Mouse (Mus musculus) neural tube, embryonic 14.5 days (tissue): ENCODE data around the gene Stx5a. TPM values are rescaled to one million over a fixed set of nuclear protein-coding genes. Genes with fewer than 3 reads are reported as not detected.

Source experiments
- ATAC-seq: fragments of 200-750 bp; cut with Nextera tagmentation; 2 replicates; pipeline ENCODE4 v1.8.0; 2017; ENCODE audit warnings: low read depth, mild to moderate bottlenecking, moderate TSS enrichment, moderate library complexity
- H3K27ac ChIP-seq: fragments of 300-500 bp; sonication (generic); 2 replicates; pipeline ENCODE4 v1.5.1; 2014; ENCODE audit warnings: low read depth, mild to moderate bottlenecking, control low read depth, low read length, moderate library complexity, mixed read lengths
- H3K27me3 ChIP-seq: fragments of 300-500 bp; sonication (generic); 2 replicates; pipeline ENCODE4 v1.6.1; 2014; ENCODE audit warnings: low read length; ENCODE audit not compliant: control insufficient read depth, insufficient read depth
- H3K36me3 ChIP-seq: fragments of 300-500 bp; sonication (generic); 2 replicates; pipeline ENCODE4 v1.6.1; 2014; ENCODE audit warnings: low read length, mixed read lengths; ENCODE audit not compliant: control insufficient read depth, insufficient read depth
- H3K4me1 ChIP-seq: fragments of 300-500 bp; sonication (generic); 2 replicates; pipeline ENCODE4 v1.6.1; 2014; ENCODE audit warnings: low read length; ENCODE audit not compliant: control insufficient read depth, insufficient read depth
- H3K4me2 ChIP-seq: fragments of 300-500 bp; sonication (generic); 2 replicates; pipeline ENCODE4 v1.6.1; 2014; ENCODE audit warnings: mild to moderate bottlenecking, low read depth, low read length, control low read depth
- H3K4me3 ChIP-seq: fragments of 300-500 bp; sonication (generic); 2 replicates; pipeline ENCODE4 v1.5.1; 2014; ENCODE audit warnings: low read depth, low read length, control low read depth, mixed read lengths
- H3K9ac ChIP-seq: fragments of 300-500 bp; sonication (generic); replicated peaks from 2 replicates; pipeline ENCODE4 v1.6.1; 2014; ENCODE audit warnings: low read depth, mild to moderate bottlenecking, control low read depth, low read length, mixed read lengths
- H3K9me3 ChIP-seq: fragments of 300-500 bp; sonication (generic); 2 replicates; pipeline ENCODE4 v1.6.1; 2016; ENCODE audit warnings: low read length; ENCODE audit not compliant: control insufficient read depth
- WGBS: fragments of 180-500 bp; shearing (Covaris S2); extraction: QIAGEN DNeasy Blood & Tissue Kit; methylation state at CpG from one replicate; pipeline ENCODE4 v1.1.7; 2014; 5-methylcytosine and 5-hydroxymethylcytosine counted together
- polyA plus RNA-seq: library from polyadenylated mRNA; unstranded; fragments of >200 nt; fragmentation: Nextera tagmentation; extraction: Ambion mirVana; gene quantifications from 2 replicates; pipeline ENCODE4 v1.2.1, GENCODE M21; 2014

The Stx5a gene
- polyA plus RNA-seq, 1 experiment from 2014 or later, result 115 TPM

DNA sequence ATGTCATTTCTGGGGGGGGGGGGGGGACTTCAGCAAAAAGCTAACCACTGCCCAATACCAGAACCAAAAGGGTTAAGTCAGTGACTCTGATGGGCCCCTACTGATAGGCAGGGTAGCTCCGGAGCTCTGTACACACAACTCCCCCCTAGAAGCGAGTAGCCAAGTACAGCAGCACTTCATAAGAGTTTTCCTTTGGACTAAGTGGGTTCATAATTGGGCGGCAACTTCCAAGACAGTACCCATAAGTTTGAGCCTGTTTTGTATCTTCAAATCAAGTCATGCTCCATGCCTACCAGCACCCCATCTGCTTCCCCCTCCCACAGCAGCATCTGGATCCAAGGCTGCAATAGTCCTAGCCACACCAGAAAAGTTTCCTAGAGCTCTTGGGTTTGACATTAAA, 14.4 kb downstream of the Stx5a start:
- Histone ChIP-seq H3K4me1 (peaks cover 15% of the 10 kb centered on the region), H3K4me2 (peak overlapping the region; percentile 79; the same call in 1 of the 2 replicates), H3K36me3 (peaks cover 22% of the 10 kb centered on the region), H3K4me3 (peak overlapping the region; percentile 97), H3K27me3 (no peaks in the 10 kb centered on the region; the same call in 1 of the 2 replicates), H3K9me3 (no peaks in the 10 kb centered on the region), H3K9ac (no peak overlapping the region), H3K27ac (no peak overlapping the region)
- ATAC-seq, result no peak
- WGBS, result 87% methylated on average over 3 of the region's 3 CpGs

- no peaks in the 10 kb centered on the region for H3K9me3 ChIP-seq
- H3K27ac ChIP-seq, result peak within 1 kb of the TSS; percentile 88
- H3K4me3 ChIP-seq, result peak within 1 kb of the TSS; percentile 97
- peak within 1 kb of the TSS; percentile 95 for H3K9ac ChIP-seq
- H3K27me3 ChIP-seq, result no peaks in the 10 kb centered on the region; the same call in 1 of the 2 replicates
- peaks cover 13% of the 10 kb centered on the region for H3K36me3 ChIP-seq
- WGBS, result under 1% methylated on average over 72 of the region's 75 CpGs
- ATAC-seq, result peak; percentile 94
- peak within 1 kb of the TSS; percentile 79 for H3K4me2 ChIP-seq
- H3K4me1 ChIP-seq, result peaks cover 15% of the 10 kb centered on the region
Observed at GRCm38 (mm10) chr19:8756635-8757387, 15.6 kb downstream of the Stx5a start, which contains the start of gene Nxf1. Gene Nxf1 (plus strand): TSS chr19:8757073.

- Histone ChIP-seq H3K9me3 (no peaks in the 10 kb centered on the region), H3K4me3 (peak overlapping the region; percentile 97), H3K36me3 (peaks cover 13% of the 10 kb centered on the region), H3K27ac (peak overlapping the region; percentile 88), H3K4me1 (peaks cover 15% of the 10 kb centered on the region), H3K4me2 (peak overlapping the region; percentile 79), H3K27me3 (no peaks in the 10 kb centered on the region; the same call in 1 of the 2 replicates), H3K9ac (peak overlapping the region; percentile 95)
- ATAC-seq, result no peak
- WGBS, result 5% methylated on average over 14 of the region's 14 CpGs
Observed at GRCm38 (mm10) chr19:8757471-8757998, 16.3 kb downstream of the Stx5a start.

GRCm38 (mm10) chr19:8758899-8759298, 17.7 kb downstream of the Stx5a start:
- no peak overlapping the region for H3K4me3 ChIP-seq
- H3K9ac ChIP-seq, result no peak overlapping the region
- H3K36me3 ChIP-seq, result peaks cover 20% of the 10 kb centered on the region
- H3K27me3 ChIP-seq, result no peaks in the 10 kb centered on the region; the same call in 1 of the 2 replicates
- whole genome bisulfite sequencing, result 95% methylated on average over 2 of the region's 2 CpGs
- H3K4me2 ChIP-seq, result no peak overlapping the region
- H3K9me3 ChIP-seq, result no peaks in the 10 kb centered on the region
- H3K27ac ChIP-seq, result no peak overlapping the region
- peaks cover 15% of the 10 kb centered on the region for H3K4me1 ChIP-seq
- no peak for ATAC-seq

DNA sequence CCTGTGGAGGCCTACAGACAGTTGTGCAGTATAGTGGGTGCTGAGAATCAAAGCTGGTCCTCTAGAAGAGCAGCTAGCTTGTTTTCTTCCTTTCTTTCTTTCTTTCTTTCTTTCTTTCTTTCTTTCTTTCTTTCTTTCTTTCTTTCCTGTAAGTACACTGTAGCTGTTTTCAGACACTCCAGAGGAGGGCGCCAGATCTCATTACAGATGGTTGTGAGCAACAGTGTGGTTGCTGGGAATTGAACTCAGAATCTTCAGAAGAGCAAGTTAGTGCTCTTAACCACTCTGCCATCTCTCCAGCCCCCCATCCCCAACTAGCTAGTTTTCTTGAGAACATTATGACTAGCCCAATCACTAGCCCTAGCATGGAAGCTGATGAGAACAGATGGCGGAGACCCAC, 19.5 kb downstream of the Stx5a start:
- Histone ChIP-seq H3K9ac (no peak overlapping the region), H3K27me3 (no peaks in the 10 kb centered on the region; the same call in 1 of the 2 replicates), H3K4me1 (peaks cover 14% of the 10 kb centered on the region), H3K36me3 (peaks cover 30% of the 10 kb centered on the region), H3K4me2 (no peak overlapping the region), H3K9me3 (peaks cover 5% of the 10 kb centered on the region), H3K27ac (no peak overlapping the region), H3K4me3 (no peak overlapping the region)
- 94% methylated on average over 2 of the region's 2 CpGs for WGBS
- ATAC-seq, result no peak

- Histone ChIP-seq H3K36me3 (peaks cover 55% of the 10 kb centered on the region), H3K4me2 (no peak overlapping the region), H3K27me3 (no peaks in the 10 kb centered on the region), H3K9ac (no peak overlapping the region), H3K4me3 (no peak overlapping the region), H3K9me3 (peaks cover 5% of the 10 kb centered on the region), H3K4me1 (peaks cover under 1% of the 10 kb centered on the region), H3K27ac (no peak overlapping the region)
- 96% methylated on average over 4 of the region's 4 CpGs for WGBS
- ATAC-seq, result no peak
Observed at GRCm38 (mm10) chr19:8763276-8763675, 22.1 kb downstream of the Stx5a start.

DNA sequence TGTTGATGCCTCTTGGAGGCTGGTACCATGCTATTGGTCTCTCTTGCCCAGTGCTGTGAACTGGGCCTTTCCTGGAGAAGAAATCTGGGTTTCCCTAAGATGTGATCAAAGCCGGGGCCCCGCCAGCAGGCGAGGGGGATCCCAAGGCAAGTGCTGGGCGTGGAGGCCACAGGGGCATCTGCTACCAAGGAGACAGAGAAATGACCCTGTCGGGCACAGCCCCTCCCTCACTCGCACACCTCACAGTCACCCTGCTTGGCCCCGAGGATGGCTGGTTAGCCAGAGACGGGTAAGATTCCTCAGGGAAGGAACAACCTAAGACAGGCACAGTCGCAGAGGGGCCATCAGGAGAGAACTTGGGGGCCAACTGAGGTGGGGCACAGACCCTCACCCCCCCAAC, 24.3 kb downstream of the Stx5a start:
- over 99% methylated on average over 9 of the region's 9 CpGs for WGBS
- H3K9ac ChIP-seq, result no peak overlapping the region

GRCm38 (mm10) chr19:8770567-8771270, 29.5 kb downstream of the Stx5a start, which contains the start of gene Tmem223:
Gene Tmem223 (plus strand): TSS chr19:8770996.
- peak; percentile 47; the same call in 1 of the 2 replicates for ATAC-seq

More for the DNA sequence above, 24.3 kb downstream of the Stx5a start:
- Histone ChIP-seq H3K4me2 (no peak overlapping the region), H3K4me1 (peaks cover 4% of the 10 kb centered on the region; the same call in 1 of the 2 replicates), H3K4me3 (no peak overlapping the region), H3K9me3 (peaks cover 5% of the 10 kb centered on the region), H3K27me3 (no peaks in the 10 kb centered on the region), H3K36me3 (peaks cover 76% of the 10 kb centered on the region), H3K27ac (no peak overlapping the region)
- no peak for ATAC-seq

More at GRCm38 (mm10) chr19:8770567-8771270, 29.5 kb downstream of the Stx5a start, which contains the start of gene Tmem223:
- WGBS, result 22% methylated on average over 29 of the region's 29 CpGs
- peaks cover 56% of the 10 kb centered on the region for H3K36me3 ChIP-seq
- H3K4me2 ChIP-seq, result peak within 1 kb of the TSS; percentile 88
- peak within 1 kb of the TSS; percentile 78 for H3K4me3 ChIP-seq
- no peaks in the 10 kb centered on the region for H3K27me3 ChIP-seq
- peaks cover 31% of the 10 kb centered on the region for H3K4me1 ChIP-seq
- H3K9me3 ChIP-seq, result peaks cover under 1% of the 10 kb centered on the region; the same call in 1 of the 2 replicates
- peak within 1 kb of the TSS; percentile 84 for H3K27ac ChIP-seq
- H3K9ac ChIP-seq, result peak within 1 kb of the TSS; percentile 96
